Mouse (Mus musculus) mature B cell (primary cell): ENCODE measurements around the gene Gm21972.

Experiments
- in situ Hi-C: fragments of 300-500 bp; cut with MboI; formaldehyde crosslinking; loops from 2 replicates; pipeline ENCODE4 v1.14.3; 2019

Gene Gm21972

DNA sequence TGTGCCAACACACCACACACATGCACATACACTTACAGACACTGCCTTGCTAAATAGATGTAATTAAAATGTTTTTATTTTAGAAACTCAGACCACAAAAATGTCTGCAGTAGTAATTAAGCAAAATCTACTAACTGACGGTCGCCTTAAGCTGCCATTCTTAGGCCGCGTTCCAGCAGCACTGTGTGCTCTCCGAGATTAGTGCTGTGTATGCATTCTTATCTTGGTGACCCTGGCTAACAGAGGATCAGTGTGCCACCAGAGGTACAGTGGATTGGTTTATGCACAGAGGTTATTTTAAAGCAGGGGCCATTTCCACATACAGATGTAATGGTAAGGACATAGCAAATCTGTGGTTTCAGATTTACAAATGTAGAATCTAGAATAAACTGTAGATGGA is 27.6 kb downstream of the Gm21972 start:
- in situ Hi-C loops, result no loop called here

DNA sequence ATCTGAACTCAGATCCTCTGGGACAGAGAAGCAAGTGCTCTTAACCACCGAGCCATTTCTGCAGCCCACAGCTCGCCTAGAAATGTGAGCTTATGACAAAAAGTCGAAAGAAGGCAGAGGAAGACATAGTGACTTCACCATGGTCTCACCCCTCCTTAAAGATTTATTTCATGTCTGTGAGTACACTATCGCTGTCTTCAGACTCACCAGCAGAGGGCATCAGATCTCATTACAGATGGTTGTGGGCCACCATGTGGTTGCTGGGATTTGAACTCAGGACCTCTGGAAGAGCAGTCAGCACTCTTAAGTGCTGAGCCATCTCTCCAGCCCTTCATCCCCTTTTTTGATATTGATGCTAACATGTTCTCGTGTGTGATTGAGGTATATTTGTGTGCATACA is 41.2 kb downstream of the Gm21972 start:
- in situ Hi-C loops, result no loop called here

DNA sequence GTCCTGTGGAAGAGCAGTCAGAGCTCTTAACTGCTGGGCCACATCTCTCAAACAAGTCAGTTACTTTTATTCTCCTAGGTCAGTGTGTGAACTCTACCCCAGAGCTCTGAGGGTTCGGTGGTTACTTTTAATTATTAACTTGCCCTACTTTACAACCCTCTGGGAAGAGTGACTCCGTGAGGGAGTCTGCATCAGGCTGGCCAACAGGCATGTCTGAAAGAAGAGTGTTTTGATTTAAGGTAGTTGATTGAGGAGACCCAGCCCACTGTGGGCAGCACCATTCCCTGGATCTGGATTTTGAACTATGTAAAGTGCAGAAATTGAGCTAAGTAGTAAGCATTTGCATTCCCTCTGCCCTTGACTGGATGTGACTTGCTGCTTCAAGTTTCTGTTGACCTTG is 42.6 kb downstream of the Gm21972 start:
- in situ Hi-C loops, result no loop called here

DNA sequence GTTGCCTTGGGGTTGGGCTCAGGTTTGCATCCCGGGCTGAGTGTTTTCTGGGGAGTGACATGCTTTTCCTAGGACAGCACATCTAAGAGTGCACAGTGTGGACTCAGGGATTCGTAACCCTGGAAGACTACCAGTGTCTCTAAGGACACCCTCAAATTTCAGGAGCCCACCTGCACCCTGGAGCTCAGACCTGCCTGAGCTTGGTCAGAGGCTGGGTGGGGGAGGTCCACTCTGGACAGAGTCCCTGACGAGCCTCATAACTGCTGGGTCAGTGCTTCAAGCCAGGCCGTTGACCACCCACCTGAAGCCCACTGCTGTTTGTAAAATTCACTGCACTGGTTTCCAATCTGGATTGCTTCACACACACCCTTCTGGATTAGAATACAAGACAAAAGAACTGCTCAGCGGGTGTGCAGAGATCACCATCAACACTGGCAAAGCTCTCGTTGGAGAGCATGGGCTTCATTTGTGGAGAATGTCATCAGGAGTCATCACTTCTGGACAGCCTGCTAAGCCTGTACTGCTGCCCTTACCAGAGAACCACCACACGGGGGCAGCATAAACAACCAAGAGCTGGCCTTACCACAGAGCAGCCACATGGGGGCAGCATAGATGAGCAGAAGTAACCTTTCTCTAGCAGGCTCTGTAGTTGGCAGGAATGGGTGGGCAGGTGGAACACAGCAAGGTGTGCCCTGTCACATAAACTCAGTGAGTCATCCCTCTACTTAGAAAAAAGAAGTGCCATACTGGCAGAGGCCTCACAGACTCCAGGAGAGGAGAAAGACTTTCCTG is 45.2 kb downstream of the Gm21972 start:
- in situ Hi-C loops, result no loop called here

DNA sequence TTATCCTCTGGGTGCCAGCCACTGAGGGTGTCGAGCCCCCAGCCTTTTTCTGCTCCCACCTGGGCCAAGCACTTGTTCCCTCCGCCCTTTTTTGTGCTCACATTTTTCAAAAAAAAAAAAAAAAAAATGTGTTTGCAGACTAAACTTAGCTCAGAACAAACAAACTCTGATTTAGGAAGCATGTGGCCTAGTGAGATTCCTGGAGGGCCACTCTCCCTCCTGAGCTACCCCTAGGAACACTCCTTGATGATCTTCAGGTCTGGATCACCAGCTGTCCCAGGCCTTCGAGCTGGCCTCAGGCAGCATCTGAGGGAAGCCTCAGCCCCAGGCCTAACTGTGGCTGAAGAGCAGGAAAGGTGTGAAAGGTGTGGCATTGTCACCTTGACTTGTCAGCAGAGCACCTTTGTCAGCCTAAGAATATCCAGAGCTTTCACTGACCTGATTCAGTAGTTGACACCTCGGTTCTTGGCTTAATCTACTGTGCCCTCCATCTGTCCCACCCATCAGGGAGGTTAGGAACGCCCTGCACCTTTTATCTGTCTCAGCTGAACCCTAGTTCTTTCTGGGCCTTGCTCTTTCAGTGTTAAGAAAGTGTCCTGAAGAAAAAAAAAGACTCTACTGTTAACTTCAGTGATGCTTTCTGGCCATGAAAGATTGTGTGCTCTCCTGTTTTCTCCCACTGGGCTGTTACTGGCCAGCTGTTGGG is 48.7 kb downstream of the Gm21972 start:
- in situ Hi-C loops, result loop anchor here (10.0 kb wide), 1 partner anchor 153 kb away; no protein-coding TSS in a partner anchor

DNA sequence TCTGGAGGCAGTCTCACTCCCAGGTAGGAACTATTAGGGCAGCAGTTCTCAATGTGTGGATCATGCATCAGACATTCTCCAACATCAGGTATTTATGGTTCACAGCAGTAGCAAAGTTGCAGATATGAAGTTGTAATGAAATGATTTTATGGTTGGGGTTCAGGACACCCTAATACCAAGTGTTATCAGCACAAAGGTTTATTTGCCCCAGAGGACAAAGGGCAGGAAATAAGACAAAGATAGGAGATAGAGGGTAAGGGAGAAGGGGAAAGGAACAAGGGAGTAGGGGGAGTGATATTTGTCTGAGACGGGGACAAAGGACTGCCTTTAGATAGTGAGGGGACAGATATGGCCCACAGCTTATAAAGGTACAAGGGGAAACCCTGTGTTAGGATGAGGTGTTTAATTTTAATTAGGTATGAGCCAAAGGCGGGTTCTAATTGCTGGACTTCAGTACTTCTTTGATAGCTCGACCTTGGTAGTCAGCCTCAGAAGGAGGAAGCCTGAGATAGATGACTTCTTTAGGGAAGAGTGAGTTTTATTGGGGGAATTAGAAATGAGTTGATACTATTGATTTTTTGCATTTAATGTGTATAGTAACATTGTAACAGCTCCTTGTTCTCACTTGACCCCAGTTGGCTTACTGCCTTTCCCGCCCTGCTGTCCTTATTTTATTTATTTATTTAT is 50.3 kb downstream of the Gm21972 start:
- in situ Hi-C loops, result loop anchor here (10.0 kb wide), 1 partner anchor 151 kb away; no protein-coding TSS in a partner anchor

DNA sequence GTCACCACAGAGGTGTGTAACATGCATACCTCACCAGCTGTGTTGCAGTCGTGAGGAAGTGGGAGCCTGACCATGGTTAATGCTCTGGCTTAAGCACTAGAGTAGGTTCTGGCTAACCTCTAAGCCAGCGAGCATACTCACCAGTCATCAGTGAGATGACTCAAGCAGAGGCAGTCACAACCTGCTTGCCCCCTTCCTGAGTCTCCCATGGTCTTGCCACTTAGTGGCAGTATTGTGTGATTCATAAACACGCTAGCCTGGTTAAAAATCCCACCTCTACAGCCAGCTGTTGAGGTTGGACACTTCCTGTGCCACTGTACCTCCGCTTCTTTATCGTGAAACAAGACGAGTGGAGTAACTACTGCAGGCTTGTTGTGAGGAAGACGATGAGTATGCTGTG is 53.3 kb downstream of the Gm21972 start:
- in situ Hi-C loops, result loop anchor here (10.0 kb wide), 1 partner anchor 148 kb away; no protein-coding TSS in a partner anchor

- in situ Hi-C loops, result loop anchor here (10.0 kb wide), 1 partner anchor 147 kb away; no protein-coding TSS in a partner anchor
These were observed 54.4 kb downstream of the Gm21972 start for GRCm38 (mm10) chr1:86187856-86188255.

GRCm38 (mm10) chr1:86188271-86188670 is 54.8 kb downstream of the Gm21972 start:
- in situ Hi-C loops, result loop anchor here (10.0 kb wide), 1 partner anchor 147 kb away; no protein-coding TSS in a partner anchor

- in situ Hi-C loops, result loop anchor here (10.0 kb wide), 1 partner anchor 146 kb away; no protein-coding TSS in a partner anchor
These were observed 55.7 kb downstream of the Gm21972 start for GRCm38 (mm10) chr1:86189034-86189702.

- in situ Hi-C loops, result no loop called here
These were observed 57.4 kb downstream of the Gm21972 start for GRCm38 (mm10) chr1:86190843-86191242.

DNA sequence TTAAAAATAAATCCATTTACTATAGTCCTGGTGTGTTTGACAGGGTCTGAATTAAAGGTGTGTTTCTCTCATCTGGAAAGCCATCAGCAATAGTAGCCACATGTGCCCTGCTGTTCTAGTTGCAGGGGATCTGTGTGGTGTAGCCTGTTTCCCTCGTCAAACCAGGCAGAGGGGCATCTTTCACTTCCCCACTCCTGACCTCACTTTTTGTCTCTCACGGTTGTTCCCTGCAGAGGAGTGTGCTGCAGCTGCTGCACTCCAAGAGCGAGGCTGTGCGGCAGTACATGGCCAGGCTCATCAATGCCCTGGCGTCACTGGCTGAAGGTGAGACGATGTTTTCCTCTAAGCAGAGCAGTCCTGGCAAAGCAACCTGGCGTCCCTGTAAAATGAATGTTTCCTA is 60.6 kb downstream of the Gm21972 start:
- in situ Hi-C loops, result no loop called here

DNA sequence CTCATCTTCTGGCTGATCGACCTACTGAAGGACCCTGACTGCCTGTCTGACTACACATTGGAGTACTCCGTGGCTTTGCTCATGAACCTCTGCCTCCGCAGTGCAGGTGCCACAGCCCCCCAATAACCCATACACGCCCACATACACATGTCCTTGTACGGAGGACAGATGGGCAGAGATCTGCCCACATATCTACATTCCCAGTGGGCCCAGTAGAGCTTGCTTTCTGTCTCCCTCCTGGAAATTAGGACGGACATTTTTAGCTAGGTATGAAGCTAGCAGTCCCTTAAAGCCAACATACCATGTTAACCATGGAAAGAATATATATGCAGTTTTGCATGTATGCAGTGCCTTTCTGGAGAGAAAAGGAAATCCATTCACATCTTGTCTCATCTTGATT is 64.8 kb downstream of the Gm21972 start:
- in situ Hi-C loops, result no loop called here

DNA sequence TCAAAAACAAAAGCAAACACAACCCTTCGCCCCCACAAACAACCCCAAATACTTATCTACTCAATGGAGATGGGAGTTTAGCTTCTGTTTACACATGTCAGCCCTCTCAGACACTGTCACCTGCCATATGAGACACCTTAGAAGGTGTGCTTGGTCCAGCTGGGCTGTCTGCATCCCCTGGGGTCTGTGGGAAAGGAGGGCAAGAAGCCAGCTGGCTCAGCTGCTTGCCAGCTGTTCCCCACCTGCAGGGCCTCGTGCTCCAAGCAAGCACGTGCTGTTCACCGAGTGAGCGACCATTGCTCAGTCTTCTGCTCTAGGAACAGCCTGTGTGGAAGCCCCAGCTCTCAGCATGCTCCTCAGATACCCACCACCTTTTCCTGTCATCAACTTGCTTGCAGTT is 65.6 kb downstream of the Gm21972 start:
- in situ Hi-C loops, result no loop called here

DNA sequence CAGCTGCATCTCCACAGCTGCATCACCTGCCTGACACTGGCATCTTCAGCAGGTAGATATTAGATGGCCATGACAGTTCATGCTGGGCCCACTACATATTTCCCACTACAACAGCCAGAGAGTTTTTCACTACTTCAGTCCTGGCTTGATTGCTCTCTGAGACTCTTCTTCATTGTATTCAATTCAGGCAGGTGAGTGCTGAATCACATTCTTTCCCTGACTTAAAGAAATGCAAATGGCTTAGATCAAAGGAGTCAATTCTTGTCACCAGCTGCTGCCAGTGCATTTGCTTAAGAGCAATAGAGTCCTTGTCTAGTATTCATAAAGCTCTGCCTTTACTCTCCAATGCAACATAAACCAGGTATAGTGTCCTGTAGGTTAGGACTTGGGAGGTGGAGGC is 67.9 kb downstream of the Gm21972 start:
- in situ Hi-C loops, result no loop called here

DNA sequence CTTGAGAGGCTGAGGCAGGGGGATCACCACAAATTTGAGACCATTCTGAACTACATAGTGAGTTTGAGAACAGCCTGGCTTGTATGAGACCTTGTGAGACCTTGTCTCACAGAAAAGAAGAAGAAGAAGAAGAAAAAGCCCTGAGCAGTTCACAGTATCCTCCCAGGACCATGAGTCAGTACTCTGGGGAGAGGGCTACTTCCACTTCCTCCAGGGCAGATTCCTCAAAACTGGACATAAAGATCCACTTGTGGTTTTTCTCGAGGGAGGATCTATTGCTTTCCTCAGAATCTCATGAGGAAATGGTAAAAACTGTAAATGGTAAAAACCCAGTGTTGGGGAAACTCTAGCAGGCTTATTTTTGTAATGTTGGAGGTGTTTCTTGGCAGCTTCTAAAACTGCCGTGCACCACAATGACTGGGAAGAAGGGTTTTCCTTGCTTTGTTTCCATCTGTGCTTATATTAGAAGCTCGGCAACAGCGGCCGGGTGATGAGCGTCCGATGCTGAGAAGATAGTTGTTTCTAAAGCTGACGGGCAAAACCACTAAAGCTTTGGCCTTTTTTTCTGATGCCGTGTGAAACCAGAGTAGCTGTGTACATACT is 69.3 kb downstream of the Gm21972 start:
- in situ Hi-C loops, result no loop called here

GRCm38 (mm10) chr1:86210676-86211075 is 77.2 kb downstream of the Gm21972 start:
- in situ Hi-C loops, result no loop called here

GRCm38 (mm10) chr1:86211498-86211897 is 78.1 kb downstream of the Gm21972 start:
- in situ Hi-C loops, result no loop called here
